Mouse (Mus musculus) kidney, adult 2 months (tissue): ENCODE measurements at regions not wholly inside any gene's neighbourhood (a gene's known extent, or its start where the extent isn't known, plus 50 kb on each side); places are given as distances from the start of the nearest gene placed in this dataset.

Source experiments
- CTCF ChIP-seq: fragments of 200-500 bp; conservative IDR thresholded peaks from 2 replicates; pipeline ENCODE4 v1.5.1; 2011; ENCODE audit warnings: low read depth, mild to moderate bottlenecking, control low read depth, low read length, moderate library complexity, mixed read lengths; ENCODE audit not compliant: insufficient read depth, insufficient read length
- POLR2A ChIP-seq: fragments of 200-500 bp; IDR thresholded peaks from one replicate; pipeline ENCODE4 v1.6.1; 2011; ENCODE audit warnings: low read depth, low read length, control low read depth

GRCm38 (mm10) chr1:14513662-14514061 lies 1579.5 kb downstream of the 4930444P10Rik start:
- no peak for TF ChIP-seq CTCF
- no peak for TF ChIP-seq POLR2A
